Mouse (Mus musculus): ENCODE data around the gene Adamtsl2. TPM values are rescaled to one million over a fixed set of nuclear protein-coding genes. Genes with fewer than 3 reads are reported as not detected.

Adamtsl2 gene
- polyA plus RNA-seq, 1 experiment from 2014 or later, result 10.1 TPM

GRCm38 (mm10) chr2:27097241-27097656 lies 18.1 kb downstream of the Adamtsl2 start:
- Histone ChIP-seq H3K9me3 (no peaks in the 10 kb centered on the region), H3K4me1 (peaks cover 16% of the 10 kb centered on the region), H3K27ac (no peak overlapping the region), H3K36me3 (replicated peaks) (no peaks in the 10 kb centered on the region), H3K9ac (no peak overlapping the region), H3K27me3 (replicated peaks) (no peaks in the 10 kb centered on the region), H3K4me2 (no peak overlapping the region), H3K4me3 (no peak overlapping the region)
- WGBS, result 57% methylated on average over 6 of the region's 6 CpGs
- ATAC-seq (replicated peaks), result no peak

GRCm38 (mm10) chr2:27097776-27098175 lies 18.6 kb downstream of the Adamtsl2 start:
- no peak overlapping the region; the same call in 1 of the 2 replicates for H3K27ac ChIP-seq
- H3K4me3 ChIP-seq, result no peak overlapping the region
- no peak overlapping the region for H3K9ac ChIP-seq
- 13% methylated on average over 6 of the region's 6 CpGs for whole genome bisulfite sequencing
- no peaks in the 10 kb centered on the region for H3K27me3 ChIP-seq (replicated peaks)
- H3K36me3 ChIP-seq (replicated peaks), result no peaks in the 10 kb centered on the region
- no peak for ATAC-seq (replicated peaks)
- H3K4me1 ChIP-seq, result peaks cover 16% of the 10 kb centered on the region
- no peak overlapping the region for H3K4me2 ChIP-seq
- no peaks in the 10 kb centered on the region for H3K9me3 ChIP-seq

GRCm38 (mm10) chr2:27103554-27103953 lies 24.4 kb downstream of the Adamtsl2 start:
- H3K4me1 ChIP-seq, result peaks cover 7% of the 10 kb centered on the region
- peak; percentile 39; the same call in 1 of the 2 replicates for ATAC-seq (replicated peaks)
- H3K9ac ChIP-seq, result no peak overlapping the region
- H3K27ac ChIP-seq, result 0 out of 2 replicates have a peak overlapping the region, but pooled peaks have one; percentile 30
- no peaks in the 10 kb centered on the region for H3K27me3 ChIP-seq (replicated peaks)
- H3K36me3 ChIP-seq (replicated peaks), result no peaks in the 10 kb centered on the region
- no peaks in the 10 kb centered on the region for H3K9me3 ChIP-seq
- no peak overlapping the region for H3K4me2 ChIP-seq
- 52% methylated on average over 7 of the region's 7 CpGs for WGBS
- no peak overlapping the region for H3K4me3 ChIP-seq

- Histone ChIP-seq H3K27me3 (replicated peaks) (no peaks in the 10 kb centered on the region), H3K27ac (no peak overlapping the region), H3K9ac (no peak overlapping the region), H3K4me1 (peaks cover 7% of the 10 kb centered on the region), H3K4me2 (no peak overlapping the region), H3K9me3 (no peaks in the 10 kb centered on the region), H3K36me3 (replicated peaks) (no peaks in the 10 kb centered on the region), H3K4me3 (no peak overlapping the region)
- WGBS, result 70% methylated on average over 3 of the region's 3 CpGs
- no peak for ATAC-seq (replicated peaks)
These were observed 27.6 kb downstream of the Adamtsl2 start for GRCm38 (mm10) chr2:27106816-27107215.

- Histone ChIP-seq H3K27ac (no peak overlapping the region), H3K9me3 (no peaks in the 10 kb centered on the region), H3K27me3 (replicated peaks) (no peaks in the 10 kb centered on the region), H3K4me3 (no peak overlapping the region), H3K4me2 (no peak overlapping the region), H3K36me3 (replicated peaks) (no peaks in the 10 kb centered on the region), H3K4me1 (peaks cover 7% of the 10 kb centered on the region), H3K9ac (no peak overlapping the region)
- 62% methylated on average over 2 of the region's 2 CpGs for WGBS
- ATAC-seq (replicated peaks), result no peak
These were observed 29.0 kb downstream of the Adamtsl2 start for GRCm38 (mm10) chr2:27108144-27108543.

GRCm38 (mm10) chr2:27109052-27109451 lies 29.9 kb downstream of the Adamtsl2 start:
- Histone ChIP-seq H3K9me3 (no peaks in the 10 kb centered on the region), H3K4me1 (peaks cover under 1% of the 10 kb centered on the region; the same call in 1 of the 2 replicates), H3K9ac (no peak overlapping the region), H3K36me3 (replicated peaks) (no peaks in the 10 kb centered on the region), H3K27ac (no peak overlapping the region), H3K4me2 (no peak overlapping the region), H3K4me3 (no peak overlapping the region), H3K27me3 (replicated peaks) (no peaks in the 10 kb centered on the region)
- ATAC-seq (replicated peaks), result no peak
- WGBS, result 79% methylated on average over 5 of the region's 5 CpGs

GRCm38 (mm10) chr2:27112585-27112984 lies 33.4 kb downstream of the Adamtsl2 start:
- Histone ChIP-seq H3K9me3 (no peaks in the 10 kb centered on the region), H3K27me3 (replicated peaks) (no peaks in the 10 kb centered on the region), H3K4me3 (no peak overlapping the region), H3K4me1 (no peaks in the 10 kb centered on the region), H3K27ac (no peak overlapping the region), H3K4me2 (no peak overlapping the region), H3K9ac (no peak overlapping the region), H3K36me3 (replicated peaks) (no peaks in the 10 kb centered on the region)
- no peak for ATAC-seq (replicated peaks)
- WGBS, result 70% methylated on average over 20 of the region's 20 CpGs

- ATAC-seq (replicated peaks), result no peak
- Histone ChIP-seq H3K9me3 (no peaks in the 10 kb centered on the region), H3K4me2 (no peak overlapping the region), H3K36me3 (replicated peaks) (no peaks in the 10 kb centered on the region), H3K27me3 (replicated peaks) (no peaks in the 10 kb centered on the region), H3K27ac (no peak overlapping the region), H3K4me1 (no peaks in the 10 kb centered on the region), H3K4me3 (no peak overlapping the region), H3K9ac (no peak overlapping the region)
- 90% methylated on average over 10 of the region's 10 CpGs for WGBS
These were observed 35.0 kb downstream of the Adamtsl2 start for GRCm38 (mm10) chr2:27114169-27114568.

- Histone ChIP-seq H3K27me3 (replicated peaks) (no peaks in the 10 kb centered on the region), H3K36me3 (replicated peaks) (no peaks in the 10 kb centered on the region), H3K4me1 (peaks cover 15% of the 10 kb centered on the region), H3K4me2 (no peak overlapping the region), H3K9ac (no peak overlapping the region), H3K9me3 (no peaks in the 10 kb centered on the region), H3K27ac (no peak overlapping the region), H3K4me3 (no peak overlapping the region)
- WGBS, result 68% methylated on average over 4 of the region's 4 CpGs
- no peak for ATAC-seq (replicated peaks)
These were observed 39.3 kb downstream of the Adamtsl2 start for GRCm38 (mm10) chr2:27118452-27118851.

GRCm38 (mm10) chr2:27119766-27120165 lies 40.6 kb downstream of the Adamtsl2 start:
- WGBS, result 83% methylated on average over 2 of the region's 2 CpGs
- H3K27me3 ChIP-seq (replicated peaks), result no peaks in the 10 kb centered on the region
- ATAC-seq (replicated peaks), result no peak
- no peak overlapping the region for H3K9ac ChIP-seq
- H3K4me1 ChIP-seq, result peaks cover 15% of the 10 kb centered on the region
- no peak overlapping the region for H3K27ac ChIP-seq
- H3K4me2 ChIP-seq, result no peak overlapping the region
- no peaks in the 10 kb centered on the region for H3K36me3 ChIP-seq (replicated peaks)
- no peaks in the 10 kb centered on the region for H3K9me3 ChIP-seq
- no peak overlapping the region for H3K4me3 ChIP-seq

GRCm38 (mm10) chr2:27120241-27120641 lies 41.1 kb downstream of the Adamtsl2 start:
- Histone ChIP-seq H3K36me3 (replicated peaks) (no peaks in the 10 kb centered on the region), H3K4me3 (no peak overlapping the region), H3K27me3 (replicated peaks) (no peaks in the 10 kb centered on the region), H3K4me1 (peaks cover 15% of the 10 kb centered on the region), H3K27ac (no peak overlapping the region), H3K9ac (no peak overlapping the region), H3K4me2 (no peak overlapping the region), H3K9me3 (no peaks in the 10 kb centered on the region)
- 83% methylated on average over 8 of the region's 8 CpGs for WGBS
- ATAC-seq (replicated peaks), result no peak

GRCm38 (mm10) chr2:27121626-27122355 lies 42.6 kb downstream of the Adamtsl2 start:
- Histone ChIP-seq H3K36me3 (replicated peaks) (no peaks in the 10 kb centered on the region), H3K9ac (no peak overlapping the region)

GRCm38 (mm10) chr2:27122578-27122977 lies 43.4 kb downstream of the Adamtsl2 start:
- H3K36me3 ChIP-seq (replicated peaks), result no peaks in the 10 kb centered on the region
- ATAC-seq (replicated peaks), result no peak
- 22% methylated on average over 9 of the region's 9 CpGs for WGBS
- H3K4me1 ChIP-seq, result peaks cover 15% of the 10 kb centered on the region
- H3K4me3 ChIP-seq, result no peak overlapping the region
- H3K27me3 ChIP-seq (replicated peaks), result no peaks in the 10 kb centered on the region
- H3K4me2 ChIP-seq, result no peak overlapping the region
- no peaks in the 10 kb centered on the region for H3K9me3 ChIP-seq
- H3K27ac ChIP-seq, result no peak overlapping the region
- H3K9ac ChIP-seq, result no peak overlapping the region

More at GRCm38 (mm10) chr2:27121626-27122355, 42.6 kb downstream of the Adamtsl2 start:
- no peak for ATAC-seq (replicated peaks)
- Histone ChIP-seq H3K27me3 (replicated peaks) (no peaks in the 10 kb centered on the region), H3K4me1 (peaks cover 15% of the 10 kb centered on the region), H3K4me3 (no peak overlapping the region), H3K27ac (peak overlapping the region; percentile 15; the same call in 1 of the 2 replicates), H3K4me2 (no peak overlapping the region), H3K9me3 (no peaks in the 10 kb centered on the region)
- 39% methylated on average over 9 of the region's 9 CpGs for WGBS
